Comparison of ENCODE assay signal across 17 mouse cellular contexts in the genomic region with DNA sequence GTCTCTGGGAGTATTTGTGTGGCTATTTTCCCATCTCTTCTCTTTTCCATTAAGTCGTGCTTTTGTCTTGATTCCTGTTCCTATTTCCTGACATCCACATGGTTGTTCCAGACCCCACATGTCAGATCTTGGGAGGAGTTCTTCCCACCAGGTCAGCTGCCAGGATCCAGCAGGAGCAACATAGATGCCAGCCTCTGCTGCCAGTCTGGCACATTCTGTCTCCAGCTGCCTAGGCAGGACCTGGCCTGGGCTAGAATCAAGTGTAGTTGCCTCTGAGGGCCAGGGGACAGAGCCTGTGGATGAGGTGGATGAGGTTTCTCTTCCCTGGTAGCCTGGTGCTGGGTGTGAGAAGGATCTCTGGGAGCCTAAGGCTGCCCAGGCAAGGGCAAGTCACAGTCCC. TPM values are rescaled to one million over a fixed set of nuclear protein-coding genes. Genes with fewer than 3 reads are reported as not detected.
DNase-seq lines count a peak whose midpoint lies in the region; ATAC-seq lines count a peak whose summit lies in the region.
"Had no signal": no experiment of that assay in that cellular context is flagged by ENCODE, and none has a peak within 500 bp of the region (broad histone marks: within the 10 kb centered on the region; RNA-seq: fewer than 3 reads in every experiment).

No protein-coding gene starts in this region.

- peak overlapping the region; percentile 26; the same call in 1 of the 2 replicates for H3K9ac ChIP-seq in forebrain, embryonic 13.5 days
- H3K9ac ChIP-seq in forebrain, embryonic 11.5 days (ENCODE audit: low read length): no peak overlapping the region
- peak overlapping the region; percentile 51; the same call in 1 of the 2 replicates for H3K9ac ChIP-seq in hindbrain, embryonic 13.5 days
- H3K9ac ChIP-seq in lung, embryonic 16.5 days (ENCODE audit: low read length): 0 out of 2 replicates have a peak overlapping the region, but pooled peaks have one; percentile 31
- H3K9ac ChIP-seq: liver, embryonic 12.5 days had no signal

- WGBS in forebrain, embryonic 13.5 days: 81% methylated on average over 1 of the region's 1 CpGs
- 89% methylated on average over 1 of the region's 1 CpGs for WGBS in forebrain, embryonic 11.5 days
- WGBS in hindbrain, embryonic 13.5 days: 79% methylated on average over 1 of the region's 1 CpGs
- WGBS in hindbrain, embryonic 10.5 days: 84% methylated on average over 1 of the region's 1 CpGs
- WGBS in lung, embryonic 16.5 days: 27% methylated on average over 1 of the region's 1 CpGs

- H3K36me3 ChIP-seq in forebrain, embryonic 13.5 days (ENCODE audit: poor library complexity, severe bottlenecking): peaks cover 74% of the 10 kb centered on the region
- H3K36me3 ChIP-seq in forebrain, embryonic 11.5 days (ENCODE audit: control insufficient read depth, insufficient read depth, low read length): peaks cover 16% of the 10 kb centered on the region; the same call in 1 of the 2 replicates
- H3K36me3 ChIP-seq in hindbrain, embryonic 13.5 days: peaks cover 74% of the 10 kb centered on the region
- peaks cover 81% of the 10 kb centered on the region for H3K36me3 ChIP-seq in hindbrain, embryonic 10.5 days
- peaks cover 23% of the 10 kb centered on the region for H3K36me3 ChIP-seq in lung, embryonic 16.5 days (ENCODE audit: control insufficient read depth, insufficient read depth, low read length)

- no peak overlapping the region for H3K4me2 ChIP-seq in forebrain, embryonic 13.5 days
- no peak overlapping the region for H3K4me2 ChIP-seq in forebrain, embryonic 11.5 days (ENCODE audit: low read depth, low read length, severe bottlenecking)
- H3K4me2 ChIP-seq in hindbrain, embryonic 13.5 days: no peak overlapping the region
- no peak overlapping the region for H3K4me2 ChIP-seq in lung, embryonic 16.5 days (ENCODE audit: low read depth, low read length)
- H3K4me2 ChIP-seq: liver, embryonic 12.5 days had no signal

- no peak overlapping the region for H3K4me3 ChIP-seq in forebrain, embryonic 13.5 days
- no peak overlapping the region for H3K4me3 ChIP-seq in forebrain, embryonic 11.5 days (ENCODE audit: low read depth, low read length)
- no peak overlapping the region for H3K4me3 ChIP-seq in hindbrain, embryonic 13.5 days
- no peak overlapping the region for H3K4me3 ChIP-seq in hindbrain, embryonic 10.5 days
- no peak overlapping the region for H3K4me3 ChIP-seq in lung, embryonic 16.5 days (ENCODE audit: low read length)
- H3K4me3 ChIP-seq: liver, embryonic 12.5 days had no signal

- H3K4me1 ChIP-seq in forebrain, embryonic 13.5 days: peaks cover 38% of the 10 kb centered on the region
- H3K4me1 ChIP-seq in forebrain, embryonic 11.5 days (replicated peaks; ENCODE audit: control insufficient read depth, insufficient read depth, low read length): peaks cover 7% of the 10 kb centered on the region; the same call in 1 of the 2 replicates
- peaks cover 45% of the 10 kb centered on the region for H3K4me1 ChIP-seq in hindbrain, embryonic 13.5 days (replicated peaks)
- peaks cover 48% of the 10 kb centered on the region for H3K4me1 ChIP-seq in hindbrain, embryonic 10.5 days (replicated peaks)
- peaks cover 11% of the 10 kb centered on the region for H3K4me1 ChIP-seq in lung, embryonic 16.5 days (replicated peaks; ENCODE audit: control insufficient read depth, insufficient read depth, low read length)

- H3K9me3 ChIP-seq in forebrain, embryonic 13.5 days (replicated peaks): no peaks in the 10 kb centered on the region
- no peaks in the 10 kb centered on the region for H3K9me3 ChIP-seq in forebrain, embryonic 11.5 days (ENCODE audit: control insufficient read depth, low read length)
- no peaks in the 10 kb centered on the region for H3K9me3 ChIP-seq in hindbrain, embryonic 13.5 days
- no peaks in the 10 kb centered on the region for H3K9me3 ChIP-seq in hindbrain, embryonic 10.5 days
- H3K9me3 ChIP-seq in lung, embryonic 16.5 days (ENCODE audit: control insufficient read depth, low read length): no peaks in the 10 kb centered on the region
- H3K9me3 ChIP-seq: liver, embryonic 12.5 days had no signal

- H3K27me3 ChIP-seq in forebrain, embryonic 13.5 days: no peaks in the 10 kb centered on the region
- H3K27me3 ChIP-seq in forebrain, embryonic 11.5 days (ENCODE audit: control insufficient read depth, insufficient read depth, low read length): no peaks in the 10 kb centered on the region
- no peaks in the 10 kb centered on the region for H3K27me3 ChIP-seq in hindbrain, embryonic 13.5 days
- no peaks in the 10 kb centered on the region for H3K27me3 ChIP-seq in hindbrain, embryonic 10.5 days (ENCODE audit: insufficient read depth, poor library complexity, severe bottlenecking)
- no peaks in the 10 kb centered on the region for H3K27me3 ChIP-seq in lung, embryonic 16.5 days (ENCODE audit: control insufficient read depth, insufficient read depth, low read depth, low read length)
- H3K27me3 ChIP-seq: liver, embryonic 12.5 days had no signal

- DNase-seq in forebrain, embryonic 11.5 days (ENCODE audit: low spot score): no peak
- DNase-seq in hindbrain, embryonic 10.5 days (ENCODE audit: low spot score): no peak
- no peak for DNase-seq in lung, postnatal 25 days (ENCODE audit: low spot score)
- peak; percentile 85 to 88 for DNase-seq in cerebellum, postnatal 10 days
- no peak for DNase-seq in right cerebral cortex, adult 2 months (ENCODE audit: low spot score in 2 of 2)
- DNase-seq: B cell, adult 2 months; heart, postnatal 36 days; lung, postnatal 14 days; midbrain, embryonic 14.5 days; right cerebral cortex, postnatal 25 days; thymus, postnatal 4 days had no signal

- H3K27ac ChIP-seq in forebrain, embryonic 13.5 days: no peak overlapping the region; the same call in 1 of the 2 replicates
- no peak overlapping the region for H3K27ac ChIP-seq in forebrain, embryonic 11.5 days (ENCODE audit: low read depth, low read length)
- no peak overlapping the region for H3K27ac ChIP-seq in hindbrain, embryonic 13.5 days
- H3K27ac ChIP-seq in hindbrain, embryonic 10.5 days: no peak overlapping the region
- H3K27ac ChIP-seq in lung, embryonic 16.5 days (ENCODE audit: low read length): peak overlapping the region; percentile 68
- H3K27ac ChIP-seq: kidney, postnatal 0 days; liver, embryonic 12.5 days had no signal

- no peak for ATAC-seq in forebrain, embryonic 13.5 days
- ATAC-seq in forebrain, embryonic 11.5 days (replicated peaks; ENCODE audit: low FRiP score): no peak
- no peak for ATAC-seq in hindbrain, embryonic 13.5 days (ENCODE audit: low FRiP score)
- ATAC-seq in lung, embryonic 16.5 days (ENCODE audit: low read depth): no peak
- ATAC-seq: intestine, embryonic 16.5 days; liver, embryonic 12.5 days had no signal

RNA-seq across cellular contexts. Expression of a gene that starts 5.0 kb away (rescaled TPM):
- polyA plus RNA-seq in forebrain, embryonic 13.5 days (2015; fragmentation: Nextera tagmentation; extraction: Ambion mirVana): 29.1 and 31.1 TPM in 2 replicates
- 22.3 and 28.9 TPM in 2 replicates for polyA plus RNA-seq in forebrain, embryonic 11.5 days (2014; fragmentation: Nextera tagmentation; extraction: Ambion mirVana)
- 29.2 and 31.9 TPM in 2 replicates for polyA plus RNA-seq in hindbrain, embryonic 13.5 days (2015; fragmentation: Nextera tagmentation; extraction: Ambion mirVana)
- 15.6 and 19.0 TPM in 2 replicates for polyA plus RNA-seq in hindbrain, embryonic 10.5 days (2016; fragmentation: Nextera tagmentation; extraction: Ambion mirVana)
- polyA plus RNA-seq in lung, embryonic 16.5 days (2015; fragmentation: Nextera tagmentation; extraction: Ambion mirVana): 9.3 and 10.9 TPM in 2 replicates

RNA-seq across cellular contexts. Expression of a gene that starts 21.4 kb away (rescaled TPM):
- 4,373 and 4,619 TPM in 2 replicates for polyA plus RNA-seq in forebrain, embryonic 13.5 days (2015; fragmentation: Nextera tagmentation; extraction: Ambion mirVana)
- polyA plus RNA-seq in forebrain, embryonic 11.5 days (2014; fragmentation: Nextera tagmentation; extraction: Ambion mirVana): 4,588 and 4,913 TPM in 2 replicates
- 3,979 and 4,017 TPM in 2 replicates for polyA plus RNA-seq in hindbrain, embryonic 13.5 days (2015; fragmentation: Nextera tagmentation; extraction: Ambion mirVana)
- polyA plus RNA-seq in hindbrain, embryonic 10.5 days (2016; fragmentation: Nextera tagmentation; extraction: Ambion mirVana): 5,657 and 6,044 TPM in 2 replicates
- polyA plus RNA-seq in lung, embryonic 16.5 days (2015; fragmentation: Nextera tagmentation; extraction: Ambion mirVana): 5,388 and 5,620 TPM in 2 replicates

RNA-seq across cellular contexts. Expression of a gene that starts 50.4 kb away (rescaled TPM):
- polyA plus RNA-seq in forebrain, embryonic 13.5 days (2015; fragmentation: Nextera tagmentation; extraction: Ambion mirVana): 942 and 1,061 TPM in 2 replicates
- 962 and 982 TPM in 2 replicates for polyA plus RNA-seq in forebrain, embryonic 11.5 days (2014; fragmentation: Nextera tagmentation; extraction: Ambion mirVana)
- polyA plus RNA-seq in hindbrain, embryonic 13.5 days (2015; fragmentation: Nextera tagmentation; extraction: Ambion mirVana): 381 and 387 TPM in 2 replicates
- polyA plus RNA-seq in hindbrain, embryonic 10.5 days (2016; fragmentation: Nextera tagmentation; extraction: Ambion mirVana): 881 and 962 TPM in 2 replicates
- polyA plus RNA-seq in lung, embryonic 16.5 days (2015; fragmentation: Nextera tagmentation; extraction: Ambion mirVana): 581 and 621 TPM in 2 replicates

Comparison
In these comparisons a context has a peak if more than half of its experiments do, and no peak if none do; other contexts are left out.
1. DNase-seq: peak in cerebellum, postnatal 10 days (2 of 2); none in forebrain, embryonic 11.5 days (single experiment), hindbrain, embryonic 10.5 days (single experiment), lung, postnatal 25 days (single experiment) and right cerebral cortex, adult 2 months (0 of 2).